Mouse (Mus musculus): ENCODE measurements around the gene Atp2b2.

DNA sequence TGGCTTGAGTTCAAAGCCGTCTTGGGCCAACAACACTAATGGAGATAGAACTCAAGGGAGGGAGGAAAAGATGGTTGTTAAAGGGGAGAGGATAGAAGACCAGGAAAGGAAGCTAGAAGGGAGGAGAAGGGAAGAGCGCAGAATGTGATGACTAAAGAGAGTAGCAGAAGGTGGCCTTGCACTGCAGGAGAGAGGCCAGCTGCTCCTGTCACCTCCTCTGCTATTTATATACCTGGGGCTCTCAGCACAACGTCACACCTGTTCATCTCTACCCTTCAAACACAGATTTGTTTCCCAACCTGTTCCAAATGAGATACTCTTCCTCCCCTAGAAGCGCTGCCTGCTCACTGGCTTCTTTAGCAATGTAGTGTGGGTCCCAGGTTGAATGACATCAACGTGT is 101.1 kb downstream of the Atp2b2 start:
- TF ChIP-seq CTCF (IDR thresholded peaks at IDR 0.05; ENCODE audit: insufficient read depth, low read depth, low read length) = no peak
- no peak for TF ChIP-seq POLR2A (IDR thresholded peaks at IDR 0.05; ENCODE audit: insufficient read depth, low read depth, low read length)

All from olfactory bulb, adult 2 months (tissue).